ENCODE assay signal across 11 mouse cellular contexts in genomic region chr12:113202008-113202407, GRCm38 (mm10). TPM values are rescaled to one million over a fixed set of nuclear protein-coding genes. Genes with fewer than 3 reads are reported as not detected.
"Had no signal": no experiment of that assay in that cellular context is flagged by ENCODE, and none has a peak within 500 bp of the region (broad histone marks: within the 10 kb centered on the region; RNA-seq: fewer than 3 reads in every experiment).

No protein-coding gene starts in this region.

- H3K27ac ChIP-seq: limb, embryonic 12.5 days; liver, embryonic 14.5 days; midbrain, embryonic 13.5 days; stomach, embryonic 15.5 days had no signal

- H3K36me3 ChIP-seq: limb, embryonic 12.5 days; midbrain, embryonic 13.5 days; stomach, embryonic 15.5 days had no signal

- ATAC-seq: intestine, postnatal 0 days; midbrain, embryonic 13.5 days had no signal

- H3K4me1 ChIP-seq: limb, embryonic 12.5 days; midbrain, embryonic 13.5 days; stomach, embryonic 15.5 days had no signal

- H3K27me3 ChIP-seq: limb, embryonic 12.5 days; midbrain, embryonic 13.5 days; stomach, embryonic 15.5 days had no signal

- H3K9me3 ChIP-seq: limb, embryonic 12.5 days; midbrain, embryonic 13.5 days; stomach, embryonic 15.5 days had no signal

- DNase-seq: kidney, adult 8-10 months; kidney, postnatal 25 days; lung, adult 18-20 months; right cerebral cortex, postnatal 14 days; thymus, adult 2 months had no signal

- H3K4me3 ChIP-seq: limb, embryonic 12.5 days; midbrain, embryonic 13.5 days; stomach, embryonic 15.5 days had no signal

RNA-seq across cellular contexts. Expression of gene Tmem121, which starts 16.3 kb away (rescaled TPM):
- total RNA-seq: liver, adult 2 months had no signal
- polyA plus RNA-seq: liver, adult 2 months had no signal
